Mouse (Mus musculus): ENCODE data around the gene N4bp2.
A peak's percentile ranks its signal among the peaks of the same experiment; 100 is the strongest.
"Not testable (repeated sequence)": the region's sequence is repeated elsewhere in the genome, so short reads cannot be mapped to it uniquely, and the experiment has no call there.

The N4bp2 gene

GRCm38 (mm10) chr5:65763088-65763915, at the start of gene N4bp2:
Gene N4bp2, plus strand, starts transcription at chr5:65763521.
- peak; percentile 81 for DNase-seq (ENCODE audit: low spot score)

- no peak for DNase-seq (ENCODE audit: low spot score)
These were observed 48.2 kb upstream of the N4bp2 start for GRCm38 (mm10) chr5:65715084-65715483.

GRCm38 (mm10) chr5:65717063-65717902, 46.0 kb upstream of the N4bp2 start:
- DNase-seq (ENCODE audit: low spot score): no peak

- not testable (repeated sequence) for DNase-seq (ENCODE audit: low spot score)
These were observed 45.5 kb upstream of the N4bp2 start for GRCm38 (mm10) chr5:65717903-65718211.

GRCm38 (mm10) chr5:65718368-65718767, 45.0 kb upstream of the N4bp2 start:
- peak; percentile 51 for DNase-seq (ENCODE audit: low spot score)

GRCm38 (mm10) chr5:65724311-65725054, 38.8 kb upstream of the N4bp2 start:
- peak; percentile 80 for DNase-seq (ENCODE audit: low spot score)

- DNase-seq (ENCODE audit: low spot score): peak; percentile 23
These were observed 31.9 kb upstream of the N4bp2 start for GRCm38 (mm10) chr5:65731173-65732007.

GRCm38 (mm10) chr5:65735601-65736000, 27.7 kb upstream of the N4bp2 start:
- no peak for DNase-seq (ENCODE audit: low spot score)

- DNase-seq (ENCODE audit: low spot score): no peak
These were observed 24.0 kb upstream of the N4bp2 start for GRCm38 (mm10) chr5:65739366-65739765.

GRCm38 (mm10) chr5:65746908-65747307, 16.4 kb upstream of the N4bp2 start:
- no peak for DNase-seq (ENCODE audit: low spot score)

- no peak for DNase-seq (ENCODE audit: low spot score)
These were observed 14.9 kb upstream of the N4bp2 start for GRCm38 (mm10) chr5:65748386-65748785.

GRCm38 (mm10) chr5:65748880-65749279, 14.4 kb upstream of the N4bp2 start:
- no peak for DNase-seq (ENCODE audit: low spot score)

- no peak for DNase-seq (ENCODE audit: low spot score)
These were observed 11.3 kb upstream of the N4bp2 start for GRCm38 (mm10) chr5:65752021-65752420.

GRCm38 (mm10) chr5:65755859-65756258, 7.5 kb upstream of the N4bp2 start:
- no peak for DNase-seq (ENCODE audit: low spot score)

- DNase-seq (ENCODE audit: low spot score): no peak
These were observed 6.2 kb upstream of the N4bp2 start for GRCm38 (mm10) chr5:65757110-65757509.

GRCm38 (mm10) chr5:65760041-65760440, 3.3 kb upstream of the N4bp2 start:
- no peak for DNase-seq (ENCODE audit: low spot score)

- DNase-seq (ENCODE audit: low spot score): no peak
These were observed 2.7 kb upstream of the N4bp2 start for GRCm38 (mm10) chr5:65760599-65760998.

GRCm38 (mm10) chr5:65761020-65761419, 2.3 kb upstream of the N4bp2 start:
- no peak for DNase-seq (ENCODE audit: low spot score)

- DNase-seq (ENCODE audit: low spot score): peak; percentile 75
These were observed 1.4 kb upstream of the N4bp2 start for GRCm38 (mm10) chr5:65761921-65762320.

- no peak for DNase-seq (ENCODE audit: low spot score)
These were observed 635 bp upstream of the N4bp2 start for GRCm38 (mm10) chr5:65762686-65763085.
